Mouse (Mus musculus) forebrain, embryonic 10.5 days (tissue): ENCODE measurements around the gene Tedc1. TPM values are rescaled to one million over a fixed set of nuclear protein-coding genes. Genes with fewer than 3 reads are reported as not detected.
"Not testable (repeated sequence)": the region's sequence is repeated elsewhere in the genome, so short reads cannot be mapped to it uniquely, and the experiment has no call there.

ENCODE experiments used
- DNase-seq: peaks from one replicate; pipeline ENCODE4 v3.0.0-alpha.2; 2017; ENCODE audit warnings: low spot score; ENCODE audit errors: extremely low spot score
- H3K27ac ChIP-seq: fragments of 300-500 bp; sonication (generic); 2 replicates; pipeline ENCODE4 v1.5.1; 2016; ENCODE audit warnings: mild to moderate bottlenecking
- H3K27me3 ChIP-seq: fragments of 300-500 bp; sonication (generic); 2 replicates; pipeline ENCODE4 v1.6.1; 2016; ENCODE audit warnings: mild to moderate bottlenecking; ENCODE audit not compliant: poor library complexity, severe bottlenecking
- H3K36me3 ChIP-seq: fragments of 300-500 bp; sonication (generic); replicated peaks from 2 replicates; pipeline ENCODE4 v1.6.1; 2016; ENCODE audit warnings: mild to moderate bottlenecking, moderate library complexity
- H3K4me1 ChIP-seq: fragments of 300-500 bp; sonication (generic); 2 replicates; pipeline ENCODE4 v1.6.1; 2016
- H3K4me3 ChIP-seq: fragments of 300-500 bp; sonication (generic); 2 replicates; pipeline ENCODE4 v1.5.1; 2016; ENCODE audit warnings: mild to moderate bottlenecking, moderate library complexity
- H3K9me3 ChIP-seq: fragments of 300-500 bp; sonication (generic); 2 replicates; pipeline ENCODE4 v1.6.1; 2016; ENCODE audit warnings: mild to moderate bottlenecking, moderate library complexity
- whole genome bisulfite sequencing: fragments of 180-500 bp; shearing (Covaris S2); methylation state at CpG from one replicate; pipeline ENCODE4 v1.1.7; 2016; 5-methylcytosine and 5-hydroxymethylcytosine counted together
- polyA plus RNA-seq: library from polyadenylated mRNA; unstranded; fragments of >200 nt; fragmentation: Nextera tagmentation; extraction: Ambion mirVana; gene quantifications from 2 replicates; pipeline ENCODE4 v1.2.1, GENCODE M21; 2016

The Tedc1 gene
- polyA plus RNA-seq, 1 experiment from 2014 or later: 66.4 TPM

- H3K4me1 ChIP-seq: no peaks in the 10 kb centered on the region
- DNase-seq: no peak
- no peak overlapping the region for H3K27ac ChIP-seq
- no peak overlapping the region for H3K4me3 ChIP-seq
- WGBS: 88% methylated on average over 18 of the region's 18 CpGs
- no peaks in the 10 kb centered on the region for H3K27me3 ChIP-seq
- H3K36me3 ChIP-seq: no peaks in the 10 kb centered on the region
- no peaks in the 10 kb centered on the region for H3K9me3 ChIP-seq
Measured at GRCm38 (mm10) chr12:113176960-113177725, 20.9 kb downstream of the Tedc1 start.

GRCm38 (mm10) chr12:113181020-113181419, 24.8 kb downstream of the Tedc1 start:
- 76% methylated on average over 4 of the region's 4 CpGs for WGBS
- no peak overlapping the region for H3K4me3 ChIP-seq

GRCm38 (mm10) chr12:113184945-113185344, 28.7 kb downstream of the Tedc1 start:
- H3K4me3 ChIP-seq: no peak overlapping the region
- peaks cover 11% of the 10 kb centered on the region; the same call in 1 of the 2 replicates for H3K9me3 ChIP-seq
- H3K4me1 ChIP-seq: peaks cover 32% of the 10 kb centered on the region
- 62% methylated on average over 5 of the region's 5 CpGs for WGBS
- no peak overlapping the region for H3K27ac ChIP-seq
- no peak for DNase-seq
- peaks cover 58% of the 10 kb centered on the region for H3K27me3 ChIP-seq
- H3K36me3 ChIP-seq: peaks cover 21% of the 10 kb centered on the region

More at GRCm38 (mm10) chr12:113181020-113181419, 24.8 kb downstream of the Tedc1 start:
- Histone ChIP-seq H3K36me3 (no peaks in the 10 kb centered on the region), H3K27ac (no peak overlapping the region), H3K27me3 (peaks cover 25% of the 10 kb centered on the region), H3K4me1 (peaks cover 9% of the 10 kb centered on the region), H3K9me3 (no peaks in the 10 kb centered on the region)
- DNase-seq: no peak

DNA sequence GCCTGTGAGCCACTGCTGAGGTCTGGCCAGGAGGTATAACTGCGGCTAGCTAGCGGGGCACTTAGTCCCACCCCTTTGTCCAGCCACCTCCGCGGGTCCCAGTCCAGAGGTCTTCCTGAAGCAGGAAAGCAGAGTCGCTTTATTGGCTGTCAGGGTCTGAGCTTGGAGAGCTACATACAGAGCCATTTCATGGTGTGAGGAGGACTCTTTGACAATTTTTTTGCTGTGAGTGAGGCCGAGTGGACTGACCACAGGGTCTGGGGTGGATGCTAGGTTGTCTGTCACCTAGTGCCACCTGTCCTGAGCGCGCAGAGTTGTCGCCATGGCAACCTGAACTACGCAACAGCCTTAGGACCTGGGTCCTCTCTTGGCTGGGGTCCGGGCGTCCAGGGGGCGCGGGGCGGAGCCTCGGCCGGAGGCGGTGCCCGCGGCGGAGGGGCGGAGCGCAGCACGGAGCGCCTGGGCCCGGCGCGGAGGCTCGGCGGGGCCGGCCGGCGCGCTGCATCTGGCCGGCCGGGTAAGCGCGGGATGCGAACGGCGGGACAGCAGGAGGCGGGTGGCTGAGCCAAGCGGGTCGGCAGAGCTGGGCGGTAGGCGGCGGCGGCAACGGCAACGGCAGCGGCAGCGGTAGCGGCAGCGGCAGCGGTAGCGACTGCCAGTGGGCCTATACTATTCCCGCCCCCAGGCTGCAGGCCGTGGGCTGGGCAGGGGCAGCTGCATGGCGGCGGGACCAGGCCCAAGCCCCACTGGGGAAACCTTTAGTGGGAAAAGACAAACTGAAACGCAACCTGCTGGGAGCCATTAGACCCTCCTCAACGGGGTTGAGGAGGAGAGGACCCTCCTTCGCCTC, 29.4 kb downstream of the Tedc1 start, which contains the start of gene Tmem121:
Gene Tmem121, plus strand, starts transcription at position 489 of the 850 bp plus-strand sequence.
- DNase-seq: peak; percentile 59
- Histone ChIP-seq H3K4me3 (peak within 1 kb of the TSS; percentile 72), H3K36me3 (peaks cover 29% of the 10 kb centered on the region), H3K27me3 (peaks cover 58% of the 10 kb centered on the region), H3K27ac (peak within 1 kb of the TSS; percentile 83), H3K4me1 (peaks cover 32% of the 10 kb centered on the region), H3K9me3 (peaks cover 11% of the 10 kb centered on the region; the same call in 1 of the 2 replicates)
- WGBS: 1% methylated on average over 63 of the region's 63 CpGs

- WGBS: 36% methylated on average over 12 of the region's 12 CpGs
Measured at GRCm38 (mm10) chr12:113186326-113187010, 30.2 kb downstream of the Tedc1 start.

DNA sequence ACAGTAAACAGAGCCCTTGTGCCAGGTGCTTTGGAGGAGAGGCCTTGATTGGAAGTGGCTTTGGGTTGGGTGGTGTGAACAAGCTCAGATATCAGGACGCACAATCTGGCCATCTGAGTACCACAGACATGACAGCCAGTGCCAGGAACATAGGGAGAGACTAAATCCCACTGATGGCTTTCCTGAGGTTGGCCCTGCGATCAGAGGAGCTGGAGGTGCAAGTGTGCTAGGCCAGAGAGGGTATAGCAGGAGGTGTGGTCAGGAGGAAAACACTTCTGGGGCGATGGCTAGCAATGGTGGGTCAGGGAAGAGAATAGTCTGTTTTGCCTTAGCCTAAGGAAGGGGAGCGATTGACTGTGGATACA, 30.8 kb downstream of the Tedc1 start:
- Histone ChIP-seq H3K27me3 (peaks cover 58% of the 10 kb centered on the region), H3K36me3 (peaks cover 33% of the 10 kb centered on the region), H3K4me1 (peaks cover 32% of the 10 kb centered on the region), H3K4me3 (peak overlapping the region; percentile 72), H3K27ac (no peak overlapping the region), H3K9me3 (peaks cover 11% of the 10 kb centered on the region; the same call in 1 of the 2 replicates)
- 53% methylated on average over 4 of the region's 4 CpGs for WGBS
- no peak for DNase-seq

More at GRCm38 (mm10) chr12:113186326-113187010, 30.2 kb downstream of the Tedc1 start:
- peak overlapping the region; percentile 83 for H3K27ac ChIP-seq
- peaks cover 58% of the 10 kb centered on the region for H3K27me3 ChIP-seq
- peaks cover 33% of the 10 kb centered on the region for H3K36me3 ChIP-seq
- peaks cover 11% of the 10 kb centered on the region; the same call in 1 of the 2 replicates for H3K9me3 ChIP-seq
- no peak for DNase-seq
- H3K4me3 ChIP-seq: peak overlapping the region; percentile 72
- H3K4me1 ChIP-seq: peaks cover 32% of the 10 kb centered on the region

DNA sequence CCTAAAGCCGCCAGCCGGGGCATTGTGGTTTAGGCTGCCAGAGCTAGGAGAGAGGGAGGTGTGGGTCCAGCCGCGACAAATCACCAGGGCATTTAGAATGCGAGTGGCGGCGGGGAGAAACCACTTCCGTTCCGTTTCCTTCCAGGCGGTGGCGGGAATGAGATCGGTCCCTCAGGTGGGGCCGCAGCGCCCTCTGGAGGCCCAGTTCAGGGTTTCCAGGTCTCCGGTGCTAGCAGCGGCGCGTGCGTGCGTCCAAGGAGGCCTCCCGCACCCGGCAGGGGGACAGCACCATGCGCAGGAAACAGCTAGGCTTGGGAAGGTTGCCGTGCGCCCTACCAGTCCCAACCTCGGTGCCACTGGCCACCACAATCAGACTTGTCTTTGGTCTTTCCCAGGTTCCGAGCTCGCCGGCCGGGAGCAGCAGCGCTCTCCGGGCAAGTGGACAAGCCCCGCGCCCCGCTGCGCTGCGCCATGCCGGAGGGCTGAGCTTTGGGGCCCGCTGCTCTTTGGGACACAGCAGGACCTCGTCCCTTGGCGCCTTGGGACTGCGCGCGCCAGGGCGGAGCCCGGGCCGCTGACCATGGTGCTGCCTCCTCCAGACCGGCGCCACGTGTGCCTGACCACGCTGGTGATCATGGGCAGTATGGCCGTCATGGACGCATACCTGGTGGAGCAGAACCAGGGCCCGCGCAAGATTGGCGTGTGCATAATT, 31.5 kb downstream of the Tedc1 start:
- Histone ChIP-seq H3K27ac (peak overlapping the region; percentile 78), H3K4me3 (peak overlapping the region; percentile 72), H3K36me3 (peaks cover 33% of the 10 kb centered on the region), H3K9me3 (peaks cover 11% of the 10 kb centered on the region; the same call in 1 of the 2 replicates), H3K27me3 (peaks cover 58% of the 10 kb centered on the region), H3K4me1 (peaks cover 32% of the 10 kb centered on the region)
- 4% methylated on average over 56 of the region's 56 CpGs for WGBS
- DNase-seq: peak; percentile 87

GRCm38 (mm10) chr12:113188349-113189055, 32.3 kb downstream of the Tedc1 start:
- H3K9me3 ChIP-seq: peaks cover 11% of the 10 kb centered on the region; the same call in 1 of the 2 replicates
- no peak for DNase-seq
- no peak overlapping the region for H3K27ac ChIP-seq
- peaks cover 32% of the 10 kb centered on the region for H3K4me1 ChIP-seq
- H3K27me3 ChIP-seq: peaks cover 57% of the 10 kb centered on the region
- 90% methylated on average over 51 of the region's 51 CpGs for WGBS
- H3K4me3 ChIP-seq: peak overlapping the region; percentile 72
- peaks cover 33% of the 10 kb centered on the region for H3K36me3 ChIP-seq

- WGBS: 69% methylated on average over 2 of the region's 2 CpGs
Measured at GRCm38 (mm10) chr12:113193423-113193822, 37.2 kb downstream of the Tedc1 start.

GRCm38 (mm10) chr12:113199132-113199531, 42.9 kb downstream of the Tedc1 start:
- WGBS: 91% methylated on average over 3 of the region's 6 CpGs

More at GRCm38 (mm10) chr12:113193423-113193822, 37.2 kb downstream of the Tedc1 start:
- no peaks in the 10 kb centered on the region; the same call in 1 of the 2 replicates for H3K4me1 ChIP-seq
- DNase-seq: no peak
- peaks cover 27% of the 10 kb centered on the region for H3K36me3 ChIP-seq
- peaks cover 9% of the 10 kb centered on the region for H3K27me3 ChIP-seq
- peaks cover 12% of the 10 kb centered on the region for H3K9me3 ChIP-seq
- H3K27ac ChIP-seq: no peak overlapping the region
- H3K4me3 ChIP-seq: no peak overlapping the region

DNA sequence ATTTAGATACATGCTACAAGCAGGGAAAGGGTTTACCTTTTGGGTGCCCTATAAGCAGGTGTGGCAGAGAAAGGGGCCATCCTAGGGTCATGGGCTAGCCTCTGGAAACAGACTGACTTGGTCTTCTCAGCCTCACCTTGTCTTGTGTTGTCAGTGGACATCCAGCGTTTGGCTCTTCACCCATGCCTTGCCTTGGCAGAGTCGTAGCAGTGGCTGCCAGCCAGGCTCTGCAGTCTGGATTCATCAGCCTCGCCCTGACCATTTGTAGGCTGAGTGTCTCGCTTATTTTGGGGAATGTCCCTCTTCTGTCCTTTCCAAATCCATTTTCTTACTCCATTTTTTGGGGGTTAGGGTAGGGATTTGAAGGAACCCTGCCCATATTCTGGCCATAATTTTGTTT, 45.1 kb downstream of the Tedc1 start:
- Histone ChIP-seq H3K4me3 (no peak overlapping the region), H3K4me1 (no peaks in the 10 kb centered on the region), H3K36me3 (no peaks in the 10 kb centered on the region), H3K9me3 (peaks cover 12% of the 10 kb centered on the region), H3K27me3 (no peaks in the 10 kb centered on the region), H3K27ac (no peak overlapping the region)
- DNase-seq: no peak
- WGBS: 97% methylated on average over 4 of the region's 4 CpGs

More at GRCm38 (mm10) chr12:113199132-113199531, 42.9 kb downstream of the Tedc1 start:
- H3K4me3 ChIP-seq, H3K27ac ChIP-seq, DNase-seq, H3K36me3 ChIP-seq, H3K27me3 ChIP-seq, H3K4me1 ChIP-seq: not testable (repeated sequence)
- peaks cover 18% of the 10 kb centered on the region for H3K9me3 ChIP-seq
